ENCODE assay signal across 12 mouse cellular contexts in genomic region chr5:65457846-65458245, GRCm38 (mm10). TPM values are rescaled to one million over a fixed set of nuclear protein-coding genes. Genes with fewer than 3 reads are reported as not detected.
DNase-seq lines count a peak whose midpoint lies in the region; ATAC-seq and TF ChIP-seq lines count a peak whose summit lies in the region.
"Had no signal": no experiment of that assay in that cellular context is flagged by ENCODE, and none has a peak within 500 bp of the region (broad histone marks: within the 10 kb centered on the region; RNA-seq: fewer than 3 reads in every experiment).

No protein-coding gene starts in this region.

- TF ChIP-seq CTCF in gastrocnemius, adult 2 months (IDR thresholded peaks at IDR 0.05): no peak

- WGBS in heart, embryonic 13.5 days: 32% methylated on average over 5 of the region's 5 CpGs
- WGBS in limb, embryonic 15.5 days: 62% methylated on average over 5 of the region's 5 CpGs
- WGBS in liver, embryonic 12.5 days (ENCODE audit: insufficient replicate concordance): 53% methylated on average over 5 of the region's 5 CpGs

- no peak for ATAC-seq in heart, embryonic 13.5 days (ENCODE audit: extremely low read depth, insufficient number of reproducible peaks, low FRiP score, low TSS enrichment)
- ATAC-seq in limb, embryonic 15.5 days (ENCODE audit: insufficient number of reproducible peaks, low FRiP score, low TSS enrichment, low read depth): no peak
- ATAC-seq in liver, embryonic 12.5 days: no peak
- ATAC-seq: forebrain, embryonic 13.5 days had no signal

- no peaks in the 10 kb centered on the region for H3K27me3 ChIP-seq in heart, embryonic 13.5 days (replicated peaks)
- H3K27me3 ChIP-seq in limb, embryonic 15.5 days: no peaks in the 10 kb centered on the region
- H3K27me3 ChIP-seq in liver, embryonic 12.5 days (replicated peaks): no peaks in the 10 kb centered on the region
- H3K27me3 ChIP-seq: forebrain, embryonic 13.5 days; midbrain, embryonic 12.5 days had no signal

- peak overlapping the region; percentile 89 for H3K27ac ChIP-seq in gastrocnemius, adult 2 months
- peak overlapping the region; percentile 24 for H3K27ac ChIP-seq in brown adipose tissue, adult 24 weeks (replicated peaks; ENCODE audit: low read depth, low read length)
- H3K27ac ChIP-seq in heart, embryonic 13.5 days (replicated peaks): peak overlapping the region; percentile 85
- H3K27ac ChIP-seq in limb, embryonic 15.5 days: peak overlapping the region; percentile 82
- no peak overlapping the region for H3K27ac ChIP-seq in liver, embryonic 12.5 days
- H3K27ac ChIP-seq: forebrain, embryonic 13.5 days; hindbrain, embryonic 14.5 days; midbrain, embryonic 12.5 days had no signal

- H3K9me3 ChIP-seq in heart, embryonic 13.5 days: no peaks in the 10 kb centered on the region
- no peaks in the 10 kb centered on the region for H3K9me3 ChIP-seq in limb, embryonic 15.5 days
- H3K9me3 ChIP-seq in liver, embryonic 12.5 days (replicated peaks): no peaks in the 10 kb centered on the region
- H3K9me3 ChIP-seq: forebrain, embryonic 13.5 days; midbrain, embryonic 12.5 days had no signal

- DNase-seq in gastrocnemius, adult 2 months: no peak
- no peak for DNase-seq in gastrocnemius, postnatal 36 days
- DNase-seq in ovary, postnatal 14 days (ENCODE audit: low spot score): no peak
- DNase-seq in frontal cortex, postnatal 10 days (ENCODE audit: low spot score in 2 of 2): no peak
- DNase-seq: cerebellum, adult 9-11 months had no signal

- H3K9ac ChIP-seq in heart, embryonic 13.5 days: peak overlapping the region; percentile 47; the same call in 1 of the 2 replicates
- H3K9ac ChIP-seq in limb, embryonic 15.5 days: no peak overlapping the region
- H3K9ac ChIP-seq in liver, embryonic 12.5 days: no peak overlapping the region
- H3K9ac ChIP-seq: forebrain, embryonic 13.5 days; hindbrain, embryonic 14.5 days; midbrain, embryonic 12.5 days had no signal

- intact Hi-C loops in gastrocnemius, adult 2 months (cut with DNase I): no loop called here
- intact Hi-C loops in gastrocnemius, postnatal 36 days (cut with DNase I): no loop called here

- H3K36me3 ChIP-seq in heart, embryonic 13.5 days: peaks cover 21% of the 10 kb centered on the region
- H3K36me3 ChIP-seq in limb, embryonic 15.5 days: peaks cover 26% of the 10 kb centered on the region
- no peaks in the 10 kb centered on the region for H3K36me3 ChIP-seq in liver, embryonic 12.5 days
- H3K36me3 ChIP-seq: midbrain, embryonic 12.5 days had no signal

- H3K4me1 ChIP-seq in brown adipose tissue, adult 24 weeks (ENCODE audit: control insufficient read depth, insufficient read depth, insufficient read length, low read length): no peaks in the 10 kb centered on the region
- peaks cover 65% of the 10 kb centered on the region for H3K4me1 ChIP-seq in heart, embryonic 13.5 days
- H3K4me1 ChIP-seq in limb, embryonic 15.5 days: peaks cover 25% of the 10 kb centered on the region
- H3K4me1 ChIP-seq in liver, embryonic 12.5 days: no peaks in the 10 kb centered on the region
- H3K4me1 ChIP-seq: forebrain, embryonic 13.5 days; midbrain, embryonic 12.5 days had no signal

- H3K4me2 ChIP-seq in heart, embryonic 13.5 days: no peak overlapping the region
- H3K4me2 ChIP-seq in limb, embryonic 15.5 days: no peak overlapping the region
- no peak overlapping the region for H3K4me2 ChIP-seq in liver, embryonic 12.5 days
- H3K4me2 ChIP-seq: forebrain, embryonic 13.5 days; hindbrain, embryonic 14.5 days; midbrain, embryonic 12.5 days had no signal

- no peak overlapping the region for H3K4me3 ChIP-seq in gastrocnemius, adult 2 months
- H3K4me3 ChIP-seq in brown adipose tissue, adult 24 weeks (ENCODE audit: insufficient read depth, low read depth, low read length): no peak overlapping the region
- no peak overlapping the region for H3K4me3 ChIP-seq in heart, embryonic 13.5 days
- no peak overlapping the region for H3K4me3 ChIP-seq in limb, embryonic 15.5 days
- no peak overlapping the region for H3K4me3 ChIP-seq in liver, embryonic 12.5 days
- H3K4me3 ChIP-seq: forebrain, embryonic 13.5 days; midbrain, embryonic 12.5 days had no signal

RNA-seq across cellular contexts. Expression of gene Ugdh, which starts 22.1 kb away (rescaled TPM):
- total RNA-seq in gastrocnemius, adult 2 months (2021): 10 to 100 TPM in 1 of 2 experiments, 1 to 10 TPM in 1; 5.8 to 12.0 TPM
- 10 to 100 TPM in 1 of 2 experiments, 1 to 10 TPM in 1; 9.2 to 10.1 TPM for total RNA-seq in gastrocnemius, postnatal 36 days (2021)
- polyA plus RNA-seq in brown adipose tissue, adult 24 weeks (2012; ENCODE audit: insufficient read depth, insufficient read length, missing spikeins): 17.4 and 29.1 TPM in 2 replicates
- 62.6 and 64.7 TPM in 2 replicates for polyA plus RNA-seq in heart, embryonic 13.5 days (2015; fragmentation: Nextera tagmentation; extraction: Ambion mirVana)
- polyA plus RNA-seq in limb, embryonic 15.5 days (2015; fragmentation: Nextera tagmentation; extraction: Ambion mirVana): 125 and 126 TPM in 2 replicates
- polyA plus RNA-seq in liver, embryonic 12.5 days (2016; fragmentation: Nextera tagmentation; extraction: Ambion mirVana): 24.1 and 26.3 TPM in 2 replicates

RNA-seq across cellular contexts. Expression of gene Gm43552, which starts 34.8 kb away (rescaled TPM):
- total RNA-seq in gastrocnemius, adult 2 months (2021): not detected
- not detected for total RNA-seq in gastrocnemius, postnatal 36 days (2021)
- polyA plus RNA-seq in brown adipose tissue, adult 24 weeks (2012; ENCODE audit: insufficient read depth, insufficient read length, missing spikeins): not detected in 2 replicates
- polyA plus RNA-seq in heart, embryonic 13.5 days (2015; fragmentation: Nextera tagmentation; extraction: Ambion mirVana): 1.9 TPM in 1 of 2 replicates, not detected in the other
- not detected in 2 replicates for polyA plus RNA-seq in limb, embryonic 15.5 days (2015; fragmentation: Nextera tagmentation; extraction: Ambion mirVana)
- polyA plus RNA-seq in liver, embryonic 12.5 days (2016; fragmentation: Nextera tagmentation; extraction: Ambion mirVana): not detected in 2 replicates
- polyA plus RNA-seq: forebrain, embryonic 13.5 days; hindbrain, embryonic 14.5 days; midbrain, embryonic 12.5 days had no signal
